Mouse (Mus musculus): ENCODE measurements around the gene Ccnd3. TPM values are rescaled to one million over a fixed set of nuclear protein-coding genes. Genes with fewer than 3 reads are reported as not detected.

Gene Ccnd3
- polyA plus RNA-seq, 1 experiment from 2014 or later, result 99.7 TPM

DNA sequence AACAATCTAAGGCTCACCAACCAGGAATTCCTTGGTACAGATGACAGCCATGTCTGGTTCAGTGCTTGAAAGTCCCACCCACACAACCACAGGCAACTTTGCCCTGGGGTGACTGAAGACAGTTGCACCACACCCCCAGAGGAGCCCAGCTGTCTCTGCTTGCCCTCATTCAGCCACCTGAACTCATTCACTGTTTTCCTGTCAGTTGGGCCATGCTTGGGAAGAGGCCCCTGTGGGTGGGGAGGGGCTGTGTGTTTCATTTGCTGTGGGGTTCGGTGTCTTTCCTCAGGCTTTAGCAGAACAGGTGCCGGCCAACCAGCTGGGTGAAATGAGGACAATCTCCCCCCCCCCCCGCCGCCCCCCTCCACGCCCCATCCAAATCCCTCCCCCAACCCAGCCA, 37.2 kb downstream of the Ccnd3 start:
- ATAC-seq, result no peak
- no peaks in the 10 kb centered on the region for H3K27me3 ChIP-seq
- in situ Hi-C loops (cut with MboI; ENCODE audit: low pct_unique_long_range_greater_than_20kb), result no loop called here
- no peak for TF ChIP-seq CTCF (IDR thresholded peaks at IDR 0.05)
- DNase-seq (ENCODE audit: low read depth, low spot score), result no peak
- POLR2A ChIA-PET, result no interaction called here
- CTCF ChIA-PET, result interaction anchor here (1.8 kb wide), 1 partner anchor 20 kb away, joined by 4 read pairs; no protein-coding TSS in a partner anchor

DNA sequence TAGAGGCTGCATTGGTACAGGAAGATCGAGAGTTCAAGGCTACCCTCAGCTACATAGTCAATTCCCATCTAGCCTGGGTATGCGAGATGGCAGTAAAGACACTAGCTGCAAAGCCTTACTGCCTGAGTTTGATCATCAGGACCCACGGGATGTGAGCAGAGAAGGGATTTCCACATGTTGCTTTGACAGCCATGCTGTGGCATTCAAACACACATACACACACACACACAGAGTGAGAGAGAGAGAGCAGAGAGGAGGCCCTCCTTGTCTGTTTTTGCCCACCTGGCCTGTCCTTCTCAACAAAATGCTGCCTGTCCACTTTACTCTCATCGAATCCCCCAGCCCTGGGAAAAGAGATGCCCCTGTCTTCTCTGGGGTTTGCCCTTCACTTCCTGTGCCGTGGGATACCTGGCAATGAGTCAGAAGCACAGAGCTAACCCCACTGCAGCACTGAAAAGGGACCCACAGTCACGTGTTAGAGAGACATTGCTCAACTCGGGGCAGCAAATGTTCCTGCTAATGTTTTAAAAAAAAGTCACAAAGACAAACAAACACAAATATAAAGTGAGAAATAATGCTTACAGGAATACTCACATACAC, 38.3 kb downstream of the Ccnd3 start:
- ChIA-PET POLR2A (no interaction called here), CTCF (interaction anchor here (1.8 kb wide), 1 partner anchor 19 kb away, joined by 4 read pairs; no protein-coding TSS in a partner anchor)
- in situ Hi-C loops (cut with MboI; ENCODE audit: low pct_unique_long_range_greater_than_20kb), result no loop called here
- H3K27me3 ChIP-seq, result no peaks in the 10 kb centered on the region
- ATAC-seq (no peak), DNase-seq (ENCODE audit: low read depth, low spot score) (no peak)
- no peak for TF ChIP-seq CTCF (IDR thresholded peaks at IDR 0.05)

- ChIA-PET POLR2A (no interaction called here), CTCF (no interaction called here)
- ATAC-seq (no peak), DNase-seq (ENCODE audit: low read depth, low spot score) (no peak)
- no peak for TF ChIP-seq CTCF (IDR thresholded peaks at IDR 0.05)
- H3K27me3 ChIP-seq, result no peaks in the 10 kb centered on the region
- in situ Hi-C loops (cut with MboI; ENCODE audit: low pct_unique_long_range_greater_than_20kb), result no loop called here
Measured at GRCm38 (mm10) chr17:47545154-47545553, 40.3 kb downstream of the Ccnd3 start.

DNA sequence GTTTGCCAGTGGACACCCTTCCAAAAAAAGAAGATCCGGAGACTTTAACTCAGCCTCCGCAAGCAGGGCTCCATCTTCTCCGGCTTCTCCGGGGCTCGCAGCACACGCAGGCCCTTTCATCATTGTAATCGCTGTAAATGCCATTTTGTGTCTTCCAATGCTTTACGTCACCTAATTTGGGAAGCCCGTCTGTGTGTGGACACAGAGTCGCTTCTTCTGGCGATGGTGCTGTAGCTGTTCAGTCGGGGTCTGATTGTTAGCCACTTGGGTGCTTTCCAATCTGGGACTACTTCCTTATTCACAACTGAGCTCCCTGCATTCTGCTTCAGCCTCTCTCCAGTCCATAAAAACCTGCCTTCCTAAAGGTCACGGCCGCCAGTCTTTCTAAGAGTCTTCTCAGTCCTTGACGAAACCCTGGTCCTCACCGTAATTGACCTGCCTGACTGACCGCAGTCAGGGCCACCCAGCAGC, 41.0 kb downstream of the Ccnd3 start:
- no peak for DNase-seq (ENCODE audit: low read depth, low spot score)
- in situ Hi-C loops (cut with MboI; ENCODE audit: low pct_unique_long_range_greater_than_20kb), result no loop called here
- no peak for TF ChIP-seq CTCF (IDR thresholded peaks at IDR 0.05)
- POLR2A ChIA-PET, result interaction anchor here (1.0 kb wide), 1 partner anchor 13 kb away, joined by 3 read pairs; no protein-coding TSS in a partner anchor
- no peaks in the 10 kb centered on the region for H3K27me3 ChIP-seq
- ATAC-seq, result no peak
- CTCF ChIA-PET, result no interaction called here

GRCm38 (mm10) chr17:47551049-47551448, 46.2 kb downstream of the Ccnd3 start:
- ATAC-seq (no peak), DNase-seq (ENCODE audit: low read depth, low spot score) (no peak)
- ChIA-PET CTCF (no interaction called here), POLR2A (no interaction called here)
- no peak for TF ChIP-seq CTCF (IDR thresholded peaks at IDR 0.05)
- in situ Hi-C loops (cut with MboI; ENCODE audit: low pct_unique_long_range_greater_than_20kb), result no loop called here
- H3K27me3 ChIP-seq, result no peaks in the 10 kb centered on the region

DNA sequence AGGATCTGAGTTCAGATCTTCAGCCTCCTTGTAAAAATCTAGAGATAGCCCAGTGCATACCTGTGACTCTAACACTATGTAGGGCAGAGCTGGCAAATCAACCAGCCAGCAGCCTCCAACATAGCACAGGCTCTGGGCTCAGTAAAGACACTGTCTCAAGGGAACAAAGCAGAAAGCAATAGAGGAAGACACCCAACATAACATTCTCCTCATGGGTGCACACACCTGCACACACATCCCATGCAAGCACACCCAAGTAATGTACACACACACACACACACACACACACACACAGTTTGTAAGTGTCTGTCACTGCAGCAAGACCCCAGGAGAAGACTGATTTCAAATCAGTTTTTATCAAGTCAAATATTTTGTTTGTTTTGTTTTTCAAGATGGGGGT, 48.1 kb downstream of the Ccnd3 start:
- ChIA-PET POLR2A (no interaction called here), CTCF (no interaction called here)
- no peak for ATAC-seq
- DNase-seq (ENCODE audit: low read depth, low spot score), result no peak
- no peaks in the 10 kb centered on the region for H3K27me3 ChIP-seq
- in situ Hi-C loops (cut with MboI; ENCODE audit: low pct_unique_long_range_greater_than_20kb), result no loop called here
- TF ChIP-seq CTCF (IDR thresholded peaks at IDR 0.05), result no peak

GRCm38 (mm10) chr17:47554621-47555020, 49.8 kb downstream of the Ccnd3 start:
- in situ Hi-C loops (cut with MboI; ENCODE audit: low pct_unique_long_range_greater_than_20kb), result no loop called here
- ATAC-seq (no peak), DNase-seq (ENCODE audit: low read depth, low spot score) (no peak)
- CTCF ChIA-PET, result no interaction called here
- TF ChIP-seq CTCF (IDR thresholded peaks at IDR 0.05), result no peak
- H3K27me3 ChIP-seq, result no peaks in the 10 kb centered on the region
- POLR2A ChIA-PET, result no interaction called here

DNA sequence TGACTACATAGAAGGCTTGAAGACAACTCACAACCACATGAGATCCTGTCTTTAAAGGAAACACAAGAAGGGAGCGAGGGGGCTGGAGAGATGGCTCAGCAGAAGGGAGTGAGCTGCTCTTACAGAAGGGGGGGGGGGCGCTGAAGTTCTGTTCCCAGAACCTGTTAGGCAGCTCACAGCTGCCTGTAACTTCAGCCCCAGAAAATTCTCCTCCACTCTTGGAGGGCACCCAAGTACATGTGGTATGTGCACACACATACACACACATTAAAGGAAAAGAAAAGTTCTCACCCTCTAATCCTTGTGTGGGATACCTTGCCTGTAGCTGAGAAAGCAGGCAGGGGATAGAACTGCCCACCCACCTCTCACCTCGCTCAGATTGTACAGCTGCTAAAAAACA, 52.3 kb downstream of the Ccnd3 start:
- in situ Hi-C loops (cut with MboI; ENCODE audit: low pct_unique_long_range_greater_than_20kb), result no loop called here
- DNase-seq (ENCODE audit: low read depth, low spot score) (no peak), ATAC-seq (no peak)
- H3K27me3 ChIP-seq, result no peaks in the 10 kb centered on the region
- no peak for TF ChIP-seq CTCF (IDR thresholded peaks at IDR 0.05)
- ChIA-PET POLR2A (no interaction called here), CTCF (no interaction called here)

DNA sequence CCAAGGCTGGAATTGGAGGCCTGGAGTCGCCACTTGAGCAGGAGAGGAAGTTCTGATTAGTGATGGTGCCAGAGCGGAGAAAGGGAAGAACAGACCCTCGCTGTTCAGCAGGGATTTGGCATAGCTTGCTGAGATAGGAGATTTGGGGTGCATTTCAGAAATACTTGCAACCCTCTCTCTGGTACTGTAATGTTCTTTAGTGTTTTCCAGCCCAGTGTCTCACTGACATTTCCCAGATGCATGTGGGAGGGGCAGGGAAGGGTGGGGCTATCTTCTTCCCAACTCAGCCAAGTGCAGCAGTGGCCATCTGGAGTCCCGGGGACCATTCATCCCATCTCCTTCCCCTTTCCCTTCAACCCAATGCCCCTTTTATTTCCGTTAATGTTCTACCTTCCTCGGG, 54.9 kb downstream of the Ccnd3 start:
- ChIA-PET POLR2A (no interaction called here), CTCF (no interaction called here)
- no peak for TF ChIP-seq CTCF (IDR thresholded peaks at IDR 0.05)
- H3K27me3 ChIP-seq, result no peaks in the 10 kb centered on the region
- DNase-seq (ENCODE audit: low read depth, low spot score) (no peak), ATAC-seq (no peak)
- in situ Hi-C loops (cut with MboI; ENCODE audit: low pct_unique_long_range_greater_than_20kb), result no loop called here

- in situ Hi-C loops (cut with MboI; ENCODE audit: low pct_unique_long_range_greater_than_20kb), result no loop called here
- no peak for TF ChIP-seq CTCF (IDR thresholded peaks at IDR 0.05)
- ChIA-PET POLR2A (no interaction called here), CTCF (no interaction called here)
- ATAC-seq (no peak), DNase-seq (ENCODE audit: low read depth, low spot score) (no peak)
- H3K27me3 ChIP-seq, result no peaks in the 10 kb centered on the region
Measured at GRCm38 (mm10) chr17:47562875-47563274, 58.0 kb downstream of the Ccnd3 start.

DNA sequence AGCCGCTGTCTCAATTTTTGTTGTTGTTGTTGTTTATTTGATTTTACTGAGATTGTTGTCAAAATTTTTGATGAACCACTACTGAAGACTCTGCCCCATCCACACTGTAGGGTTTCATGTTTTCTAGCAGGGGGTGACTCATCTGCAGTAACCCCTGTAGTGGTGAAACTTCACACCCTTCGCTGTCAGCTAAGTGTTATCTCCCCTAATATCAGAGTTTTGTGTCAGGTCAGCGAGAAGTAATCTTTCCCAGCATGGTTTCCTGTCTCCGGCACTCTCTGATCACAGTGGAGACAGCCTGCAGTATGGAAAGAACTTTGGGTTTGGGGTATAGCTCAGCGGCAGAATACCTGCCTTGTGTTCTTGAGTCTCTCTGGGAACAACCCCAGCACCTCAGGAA, 59.8 kb downstream of the Ccnd3 start:
- TF ChIP-seq CTCF (IDR thresholded peaks at IDR 0.05), result no peak

DNA sequence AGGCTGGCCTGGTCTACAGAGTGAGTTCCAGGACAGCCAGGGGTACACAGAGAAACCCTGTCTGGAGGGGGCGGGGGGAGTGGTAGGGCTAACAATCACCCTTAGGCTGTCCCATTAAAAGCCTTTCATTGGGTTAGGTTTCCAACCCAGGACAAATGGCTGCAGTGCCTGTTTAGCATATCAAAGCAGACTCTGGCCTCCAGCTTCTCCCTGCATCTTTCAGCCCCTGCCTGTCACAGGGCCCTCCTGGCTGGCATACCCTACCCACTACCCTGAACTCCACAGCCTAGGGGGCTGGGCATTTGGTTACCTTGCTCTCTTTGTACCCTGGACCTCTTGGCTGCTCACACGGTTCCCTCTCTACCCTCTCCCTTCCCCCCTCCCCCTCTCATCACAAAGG, 61.3 kb downstream of the Ccnd3 start:
- ChIA-PET CTCF (no interaction called here), POLR2A (no interaction called here)
- in situ Hi-C loops (cut with MboI; ENCODE audit: low pct_unique_long_range_greater_than_20kb), result no loop called here
- no peak for DNase-seq (ENCODE audit: low read depth, low spot score)
- H3K27me3 ChIP-seq, result no peaks in the 10 kb centered on the region
- TF ChIP-seq CTCF (IDR thresholded peaks at IDR 0.05), result no peak
- no peak for ATAC-seq

More for the DNA sequence above, 59.8 kb downstream of the Ccnd3 start:
- POLR2A ChIA-PET, result interaction anchor here (1.1 kb wide), 1 partner anchor 89 kb away, joined by 3 read pairs; no protein-coding TSS in a partner anchor
- in situ Hi-C loops (cut with MboI; ENCODE audit: low pct_unique_long_range_greater_than_20kb), result no loop called here
- DNase-seq (ENCODE audit: low read depth, low spot score), result no peak
- no peak for ATAC-seq
- CTCF ChIA-PET, result no interaction called here
- no peaks in the 10 kb centered on the region for H3K27me3 ChIP-seq

Data from Patski (cell line).